Mouse (Mus musculus): Measurements from ENCODE around the gene Syt17.
A peak's percentile ranks its signal among the peaks of the same experiment; 100 is the strongest.

Syt17 gene

DNA sequence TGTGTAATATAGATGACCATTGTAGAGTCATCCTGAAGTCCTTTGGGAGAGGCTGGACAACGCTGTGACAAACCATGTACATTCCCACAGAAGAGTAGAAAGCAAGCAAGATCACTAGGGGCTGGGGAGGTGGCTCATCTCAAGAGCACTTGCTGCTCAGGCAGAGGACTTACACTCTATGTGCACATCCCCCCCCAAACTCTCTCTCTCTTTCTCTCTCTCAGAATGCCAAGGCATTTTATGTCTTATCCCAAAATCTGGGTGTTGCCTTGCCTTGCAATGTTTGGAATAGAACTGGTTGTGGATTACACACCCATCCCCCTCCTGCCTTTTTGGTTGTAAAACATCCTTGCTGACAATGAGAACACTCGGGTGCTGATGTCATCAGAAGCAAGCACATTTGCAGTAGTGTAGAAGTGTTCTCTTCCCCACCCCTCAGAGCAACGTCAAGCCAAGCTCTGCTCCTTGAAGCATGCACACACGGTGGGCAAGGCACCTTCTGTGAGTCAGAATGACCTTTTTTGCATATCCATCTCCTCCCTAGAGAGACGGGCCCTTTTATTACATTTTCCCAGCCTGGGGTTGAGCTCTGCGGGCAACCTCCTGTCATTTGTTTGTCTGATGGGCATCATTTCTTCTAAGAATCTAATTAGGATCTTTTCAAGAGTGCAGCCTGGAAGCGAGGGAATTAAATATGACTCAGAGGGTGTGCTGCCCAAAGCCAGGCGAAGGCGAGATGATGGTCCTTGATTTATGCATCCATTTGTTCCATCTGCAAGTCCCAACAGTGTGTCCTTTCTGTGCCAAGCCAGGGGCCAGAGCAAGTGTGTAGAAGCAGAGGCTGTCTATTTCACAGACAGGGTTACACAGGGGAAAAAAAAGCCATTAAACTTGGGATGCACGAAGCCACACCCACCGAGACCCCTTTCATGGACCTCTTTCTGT, 15.1 kb upstream of the Syt17 start:
- DNase-seq, result no peak

DNA sequence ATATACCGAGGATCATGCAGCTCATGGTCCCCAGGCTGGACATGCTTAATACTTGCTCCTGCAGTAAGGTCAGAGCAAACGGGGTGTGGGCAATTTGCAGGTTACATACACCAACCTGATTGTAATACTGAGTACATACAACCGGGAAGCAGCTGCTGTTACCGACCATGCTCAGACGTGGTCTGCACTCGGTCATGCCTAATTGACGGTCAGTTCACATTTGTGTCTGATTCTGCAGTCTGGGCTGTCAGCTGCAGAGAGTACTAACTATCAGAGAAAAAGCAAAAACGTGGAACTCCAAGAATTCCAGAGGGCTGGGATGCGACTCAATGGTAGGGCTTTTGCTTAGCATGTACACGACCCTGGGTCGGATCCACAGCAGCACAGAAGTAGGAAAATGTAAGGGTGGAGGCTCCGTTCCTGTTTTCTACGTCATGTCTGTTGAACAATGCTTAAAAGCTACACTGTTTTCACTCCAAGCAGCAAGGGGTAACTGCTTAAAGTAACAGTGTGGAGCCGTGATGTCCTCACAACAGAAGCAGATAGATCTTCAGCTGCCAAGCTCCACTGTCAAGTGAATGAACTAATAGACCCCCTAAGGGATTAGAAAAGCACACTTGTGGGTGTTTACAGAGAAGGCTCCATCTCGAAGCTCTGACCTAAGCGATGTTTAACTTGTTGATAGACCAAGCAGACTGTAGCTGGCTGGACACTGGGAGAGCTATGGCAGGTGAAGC, 13.5 kb upstream of the Syt17 start:
- DNase-seq, result no peak

DNA sequence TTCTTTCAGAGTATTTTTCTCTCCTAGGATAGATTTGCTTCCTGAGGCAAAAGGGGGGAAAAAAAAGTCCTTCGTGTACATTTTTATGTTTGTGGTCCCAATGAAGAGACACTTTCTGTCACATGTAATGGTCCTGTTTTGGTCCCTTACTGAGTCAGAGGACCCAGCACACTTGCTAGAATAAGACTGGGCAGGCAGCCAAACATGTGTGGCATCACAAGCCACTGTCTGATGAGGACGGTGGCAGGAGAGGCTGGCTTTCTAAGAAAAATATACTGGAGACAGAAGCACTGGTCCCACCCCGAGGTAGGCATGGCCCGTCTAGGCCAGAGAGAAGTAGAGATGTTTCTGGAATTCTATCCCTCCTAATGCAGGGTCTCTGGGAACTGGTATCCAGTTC, 5.7 kb upstream of the Syt17 start:
- DNase-seq, result no peak

DNA sequence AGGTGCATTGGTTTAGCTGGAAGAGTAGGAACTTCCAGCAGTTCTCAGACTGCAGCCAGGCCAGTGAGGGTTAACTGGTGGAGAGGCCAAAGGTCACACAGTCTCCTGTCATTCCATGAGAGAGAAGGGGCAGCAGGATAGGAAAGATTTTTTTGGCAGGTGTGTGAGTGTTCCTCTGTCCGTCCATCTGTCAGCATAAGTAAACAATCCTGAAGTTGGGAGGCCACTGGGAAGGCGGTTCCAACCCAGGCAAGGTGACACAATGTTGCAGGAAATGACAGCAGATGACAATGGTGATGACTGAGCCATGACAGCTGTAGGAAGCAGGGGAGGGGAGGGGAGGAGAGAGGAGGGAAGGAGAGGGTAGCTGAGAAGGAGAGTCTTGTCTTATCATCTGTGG, 4.9 kb upstream of the Syt17 start:
- DNase-seq, result no peak

DNA sequence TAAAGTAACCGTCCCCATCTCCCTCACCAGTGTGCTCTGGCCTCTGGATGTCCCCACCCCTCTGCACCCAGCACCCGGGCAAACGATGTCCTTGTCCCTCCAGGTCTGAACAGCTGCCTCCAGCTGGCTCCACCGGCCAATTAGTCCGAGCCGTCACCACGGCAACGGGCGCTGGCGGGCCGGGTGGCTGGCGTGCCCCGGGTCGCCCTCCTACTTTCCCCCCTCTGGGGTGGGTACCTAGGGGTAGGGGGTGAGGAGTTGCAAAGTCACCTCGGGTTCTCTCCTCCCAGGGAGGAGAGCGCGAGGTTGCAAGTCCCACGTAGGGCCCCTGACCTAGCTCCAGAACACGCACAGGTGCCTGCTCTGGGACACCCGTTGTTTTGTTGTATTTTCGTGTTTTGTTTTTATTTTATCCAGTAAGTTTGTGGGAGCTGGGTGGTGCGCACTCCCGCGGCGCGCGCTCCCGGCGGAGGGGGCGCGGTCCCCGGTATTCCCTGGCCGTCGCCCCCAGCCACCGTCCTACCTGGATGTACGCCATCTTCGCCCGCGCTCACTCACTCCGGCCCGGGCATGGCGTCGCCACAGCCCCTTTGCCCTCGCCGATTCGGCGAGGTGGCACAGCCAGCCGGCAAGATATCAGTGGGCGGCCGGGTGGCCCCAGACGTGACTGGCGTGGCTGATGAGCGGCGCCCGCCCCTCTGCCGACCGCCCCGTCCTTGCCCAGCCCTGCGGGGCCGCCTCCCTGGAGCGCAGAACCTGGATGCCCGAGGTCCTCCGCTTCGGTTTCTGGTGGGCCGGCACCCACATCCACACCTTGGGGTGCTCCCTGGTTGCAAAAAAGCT, 510 bp downstream of the Syt17 start:
- DNase-seq, result peak; percentile 69 to 89

DNA sequence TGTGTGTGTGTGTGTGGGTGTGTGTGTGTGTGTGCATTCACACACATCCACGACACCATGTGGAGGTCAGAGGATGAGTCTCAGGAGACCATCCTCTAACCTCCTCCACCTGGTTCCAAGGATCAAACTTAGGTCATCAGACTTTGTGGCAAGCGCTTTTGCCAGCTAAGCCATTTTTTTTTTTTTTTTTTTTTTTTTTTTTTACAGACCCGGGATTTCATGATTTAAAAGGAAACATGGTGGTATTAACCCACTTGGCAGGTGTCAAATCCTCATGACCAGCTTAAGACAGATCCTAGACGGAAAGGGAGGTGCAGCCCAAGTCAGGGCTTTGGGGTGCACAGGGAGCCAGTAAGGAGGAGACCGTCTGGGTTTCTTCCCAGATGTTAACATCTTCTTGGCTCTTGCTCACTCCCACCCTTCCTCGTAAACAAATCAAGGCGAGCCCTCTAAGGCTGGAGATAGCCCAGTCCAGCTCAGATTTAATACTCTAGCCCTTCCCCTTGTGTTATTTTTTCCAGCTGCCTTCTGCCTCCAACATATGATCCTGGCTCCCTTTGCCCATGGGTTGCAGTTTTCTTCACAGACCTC, 4.0 kb downstream of the Syt17 start:
- no peak for DNase-seq

DNA sequence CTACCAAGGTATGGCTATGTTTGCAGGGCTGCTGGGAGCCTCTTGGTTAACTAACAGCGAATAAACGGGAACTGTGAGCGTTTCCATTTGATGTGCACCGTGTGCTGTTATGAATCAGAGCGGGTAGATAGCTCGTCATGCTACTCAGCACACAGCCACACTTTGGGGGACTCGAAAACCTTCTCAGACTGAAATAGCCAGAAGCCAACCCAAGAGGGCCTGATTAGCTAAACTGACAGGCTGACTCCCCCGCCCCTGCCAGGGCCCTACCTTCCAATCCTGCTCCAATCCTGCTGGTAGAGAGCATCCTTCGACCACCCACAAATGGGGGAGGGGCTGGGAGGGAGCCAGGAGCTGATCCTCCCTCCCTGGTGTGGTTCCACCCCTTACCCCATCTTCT, 4.7 kb downstream of the Syt17 start:
- DNase-seq, result no peak

DNA sequence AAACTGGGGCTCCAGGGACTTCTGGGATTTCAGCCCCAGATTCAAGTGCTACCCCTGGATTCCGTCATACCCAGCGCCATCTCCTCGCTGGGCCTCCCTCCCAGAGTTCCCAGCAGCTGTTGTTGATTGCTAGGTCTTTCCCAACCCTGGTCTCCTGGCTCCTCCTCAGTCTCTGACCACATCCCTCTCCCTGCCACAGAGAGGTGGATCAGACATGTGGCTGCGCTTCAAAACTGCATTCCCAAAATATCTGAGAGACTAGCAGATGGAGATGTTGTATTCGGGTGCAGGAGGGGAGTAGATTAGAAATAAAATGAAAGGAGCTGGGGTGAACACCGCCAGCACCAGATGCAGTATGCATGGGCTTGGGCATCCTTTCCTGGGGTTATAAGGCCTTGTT, 6.5 kb downstream of the Syt17 start:
- DNase-seq, result no peak

DNA sequence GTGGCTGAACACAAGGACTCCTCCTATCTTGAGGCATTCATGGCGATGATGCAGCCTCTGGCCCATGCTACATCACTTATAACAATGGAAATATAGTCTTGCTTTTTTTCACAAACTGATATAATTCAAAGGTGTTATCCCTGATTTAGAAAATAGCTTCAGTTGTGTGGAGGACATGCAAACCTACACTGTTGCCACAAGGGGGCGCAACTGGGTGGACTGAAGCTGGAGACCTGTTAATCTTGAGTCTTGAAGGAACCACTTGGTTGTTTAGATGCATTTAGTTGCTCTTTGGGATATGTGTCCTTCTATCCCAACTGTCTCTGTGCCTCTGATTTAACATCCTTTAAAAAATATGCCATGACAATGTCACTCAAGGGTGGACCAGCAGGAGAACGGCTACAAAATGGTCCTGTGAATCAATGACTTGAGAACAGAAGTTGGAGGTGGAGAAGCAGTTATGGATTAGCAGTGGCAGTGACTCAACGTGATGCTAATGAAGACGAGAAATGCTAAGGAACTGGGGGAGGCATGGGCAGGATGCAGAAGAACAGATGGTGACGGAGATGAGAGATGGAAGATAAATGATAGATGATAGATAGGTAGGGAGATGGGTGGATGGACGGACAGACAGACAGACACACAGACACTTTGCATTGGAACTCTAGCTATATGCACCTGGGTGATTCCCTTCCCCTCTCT, 10.8 kb downstream of the Syt17 start:
- peak in 1 of 2 experiments; percentile 30 for DNase-seq

DNA sequence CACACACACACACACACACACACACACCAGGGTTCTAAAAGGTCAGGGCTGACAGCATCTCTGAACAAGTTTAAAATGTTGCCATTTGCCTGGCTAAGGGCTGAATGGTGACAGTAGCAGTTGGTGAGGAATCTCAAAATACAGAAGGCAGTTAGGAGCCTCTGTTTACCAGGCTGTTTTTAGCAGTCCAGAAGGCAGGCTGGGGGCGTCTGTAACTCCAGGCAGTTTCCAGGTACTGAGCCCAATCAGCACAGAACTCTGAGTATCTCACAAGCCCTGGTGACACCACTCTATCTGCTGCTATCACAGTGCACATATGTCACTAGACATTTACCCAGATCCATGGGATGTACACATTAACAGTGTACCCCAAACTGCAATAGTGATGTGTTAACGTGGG, 19.1 kb downstream of the Syt17 start:
- no peak for DNase-seq

DNA sequence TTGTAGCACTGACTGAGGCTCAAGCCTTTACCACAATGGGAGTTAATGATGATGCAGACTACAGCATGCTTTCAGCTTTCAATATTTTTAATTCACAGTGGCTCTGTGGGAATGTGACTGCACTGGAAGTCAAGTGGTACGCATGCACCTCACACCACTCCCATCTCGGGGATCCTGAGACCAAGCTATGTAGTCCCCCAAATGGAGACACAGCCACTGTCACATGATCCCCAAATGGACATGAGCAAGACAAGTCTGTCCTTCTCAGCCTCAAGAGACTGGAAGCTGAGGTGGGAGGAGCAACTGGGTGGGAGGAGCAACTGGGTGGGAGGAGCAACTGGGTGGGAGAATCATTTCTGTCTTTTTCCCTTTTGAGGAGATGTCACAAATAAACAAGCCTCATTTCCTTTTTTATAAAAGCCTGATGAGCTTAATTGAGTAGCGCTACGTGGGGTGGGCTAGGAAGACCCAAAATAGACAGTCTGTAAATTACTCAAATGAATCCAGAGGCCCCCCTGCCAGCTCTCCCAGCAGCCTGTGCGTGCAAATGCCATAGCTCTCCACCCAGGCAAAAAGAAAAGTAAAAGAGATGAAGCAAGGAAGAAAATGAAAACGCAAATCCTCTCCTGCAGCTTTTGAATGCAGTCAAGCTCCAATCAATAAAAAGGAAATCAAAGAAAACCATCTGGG, 28.4 kb downstream of the Syt17 start:
- DNase-seq, result no peak

DNA sequence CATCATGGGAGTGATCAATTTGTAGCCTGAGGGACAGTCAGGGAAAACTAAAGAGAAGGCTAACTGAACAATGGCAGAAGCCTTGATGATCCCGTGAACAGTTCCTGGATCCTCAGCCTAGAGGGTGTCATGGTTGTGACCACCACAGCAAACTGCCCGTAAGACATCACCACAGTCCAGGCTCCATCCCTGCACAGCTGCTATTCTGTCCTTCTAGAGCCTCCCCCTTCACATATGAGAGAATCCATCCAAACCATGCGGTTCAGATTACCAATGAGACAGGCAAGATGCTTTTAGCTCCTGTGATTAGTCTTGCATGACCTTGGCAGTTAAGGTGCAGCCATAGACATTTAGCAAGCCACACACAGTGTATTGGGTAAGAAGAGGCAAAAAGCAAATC, 33.8 kb downstream of the Syt17 start:
- no peak for DNase-seq

DNA sequence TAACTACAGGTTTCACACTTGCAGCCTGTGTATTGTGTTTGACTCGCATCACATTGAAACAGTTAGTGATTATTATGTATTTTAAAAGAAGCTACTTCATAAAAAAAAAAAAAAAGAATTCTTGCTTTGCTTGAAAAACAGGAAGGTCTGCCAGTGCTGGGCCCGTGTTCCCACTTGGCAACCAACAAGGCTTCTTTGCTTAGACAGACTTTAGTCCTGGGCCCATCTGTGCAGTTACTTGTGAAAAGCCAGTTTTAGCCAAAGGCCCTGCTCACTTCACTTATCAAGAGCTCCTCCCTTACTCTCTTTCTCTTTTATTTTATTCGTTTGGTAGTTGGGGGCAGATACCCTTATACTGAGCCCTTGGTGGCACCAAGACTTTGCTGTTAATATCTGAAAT, 36.1 kb downstream of the Syt17 start:
- no peak for DNase-seq

DNA sequence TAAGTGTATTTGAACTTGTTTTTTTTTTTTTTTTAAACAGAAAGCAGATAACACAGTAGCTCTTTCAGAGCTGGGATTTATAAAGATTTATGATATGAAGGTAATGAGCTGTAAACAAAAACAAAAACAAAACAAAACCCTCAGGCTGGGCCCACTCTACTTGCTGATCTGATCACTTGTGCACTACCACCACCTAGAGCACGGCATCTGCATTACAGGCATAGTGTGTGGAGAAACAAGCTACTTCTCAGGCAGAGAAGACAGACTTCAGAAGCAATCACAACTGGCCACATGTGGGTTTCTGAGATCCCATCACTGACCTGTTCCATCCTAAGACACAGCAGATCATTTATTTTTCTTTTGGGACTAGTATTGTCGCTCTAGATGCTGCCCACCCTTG, 38.6 kb downstream of the Syt17 start:
- peak in 1 of 2 experiments; percentile 43 for DNase-seq

DNA sequence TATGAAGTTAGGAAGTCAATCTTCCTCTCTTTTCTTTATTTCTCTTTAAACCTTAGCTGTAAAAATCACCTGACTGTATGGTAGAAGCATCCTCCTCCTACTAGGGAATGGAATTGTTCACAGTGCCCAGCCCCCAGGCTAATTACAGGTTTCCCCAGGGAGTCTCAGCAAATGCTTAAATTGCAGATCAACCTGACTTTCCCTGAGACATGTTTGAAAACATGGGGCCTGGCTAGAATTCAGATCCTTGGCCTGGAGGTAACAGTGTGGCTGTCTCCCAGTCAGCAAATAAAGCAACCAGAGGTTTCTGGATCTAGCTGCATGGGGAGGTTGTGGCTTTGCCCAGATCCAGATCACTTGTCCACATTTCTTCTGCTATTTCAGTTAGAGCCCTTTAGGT, 42.8 kb downstream of the Syt17 start:
- no peak for DNase-seq

DNA sequence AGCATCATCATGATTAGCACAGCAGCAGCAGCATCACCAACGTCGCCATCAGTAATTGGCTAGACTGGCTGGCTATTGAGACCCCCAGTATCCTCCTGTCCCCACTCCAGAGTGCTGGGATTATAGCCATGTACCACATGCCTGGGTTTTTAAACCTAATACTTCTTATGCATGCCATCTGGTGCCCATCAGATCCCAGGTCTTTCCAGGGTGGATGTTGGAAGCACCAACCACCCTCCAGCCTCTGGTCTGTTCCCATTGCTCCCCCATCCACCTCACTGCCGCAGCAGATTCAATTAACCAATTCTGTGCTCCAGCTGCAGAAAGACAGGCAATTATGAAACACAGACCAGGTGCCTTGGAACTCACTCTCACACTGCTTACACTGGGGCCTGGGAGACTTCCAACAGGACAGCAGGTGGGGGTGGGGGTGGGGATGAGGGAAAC, 45.4 kb downstream of the Syt17 start:
- DNase-seq, result no peak

DNA sequence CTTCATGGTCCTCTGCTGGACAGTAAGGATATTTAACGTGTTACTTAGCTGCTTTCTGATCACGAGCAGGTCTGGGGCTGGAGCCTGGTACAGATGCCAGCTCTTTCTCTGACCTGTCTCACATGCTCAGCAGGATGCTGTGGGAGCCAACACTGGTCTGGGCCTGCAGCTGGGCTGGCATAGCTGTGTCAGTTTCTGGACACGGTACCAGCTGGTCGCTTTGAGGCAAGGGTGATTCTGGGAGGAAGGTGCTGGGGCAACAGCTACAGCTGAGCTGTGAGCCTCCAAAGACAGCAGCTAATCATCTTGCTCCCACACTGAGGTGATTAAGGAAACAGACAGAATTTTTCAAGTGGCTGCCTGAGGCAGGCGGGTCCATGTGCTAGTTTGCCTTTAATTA, 46.1 kb downstream of the Syt17 start:
- DNase-seq, result no peak

DNA sequence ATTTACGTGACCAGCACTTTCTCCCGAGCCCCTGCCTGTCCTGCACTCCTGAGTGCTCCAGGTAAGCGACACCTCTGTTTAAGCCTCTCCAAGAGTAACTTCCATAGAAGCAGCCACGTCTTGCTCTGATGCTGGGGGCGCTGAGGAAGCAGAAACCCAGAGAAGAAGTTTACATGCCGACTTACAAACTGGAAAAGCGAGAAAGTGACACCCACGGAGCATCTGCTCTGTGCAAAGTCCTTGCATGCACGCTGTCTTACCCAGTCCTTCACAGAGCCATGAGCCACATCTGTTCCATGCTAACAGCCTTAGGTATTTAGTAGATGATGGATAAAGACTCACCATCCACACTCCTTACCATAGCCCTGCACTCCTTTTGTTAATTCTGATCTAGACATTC, 48.3 kb downstream of the Syt17 start:
- DNase-seq, result no peak

DNA sequence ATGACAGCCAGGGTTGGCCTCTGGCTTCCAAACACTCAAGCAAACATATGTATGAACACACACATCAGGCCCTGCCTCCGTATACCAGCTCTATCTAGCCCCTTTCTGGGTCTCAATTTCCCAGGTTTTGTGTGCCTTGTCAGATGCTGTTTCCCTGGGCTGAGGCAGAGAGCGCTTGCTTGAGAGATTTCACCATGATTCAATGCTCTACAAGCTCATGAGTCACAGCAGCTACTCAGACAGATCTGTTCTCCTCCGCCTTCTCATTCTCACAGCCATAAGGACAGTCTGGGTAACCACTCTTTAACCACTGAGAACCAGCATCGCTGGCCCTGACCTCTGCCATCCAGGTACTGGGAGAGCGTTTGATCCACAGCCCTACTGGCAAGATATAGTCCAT, 57.3 kb downstream of the Syt17 start:
- no peak for DNase-seq

DNA sequence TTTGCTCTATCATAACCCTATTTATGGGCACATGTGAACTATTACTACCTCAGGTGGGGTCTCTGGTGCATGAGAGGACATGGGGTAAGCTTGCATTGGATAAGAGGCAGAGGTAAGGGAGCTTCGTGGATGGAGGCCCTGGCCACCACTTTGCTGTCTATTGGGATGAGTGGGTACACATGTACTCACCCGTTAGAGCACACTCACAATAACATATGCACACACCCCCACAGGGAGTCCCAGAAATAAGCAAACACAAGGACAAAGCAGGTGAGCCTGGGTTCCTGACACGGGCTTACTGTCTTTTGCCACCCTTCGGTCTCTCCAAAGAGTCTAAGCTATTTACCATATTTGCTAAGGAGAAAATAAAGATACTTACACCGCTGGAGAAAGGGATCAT, 67.0 kb downstream of the Syt17 start:
- no peak for DNase-seq

DNA sequence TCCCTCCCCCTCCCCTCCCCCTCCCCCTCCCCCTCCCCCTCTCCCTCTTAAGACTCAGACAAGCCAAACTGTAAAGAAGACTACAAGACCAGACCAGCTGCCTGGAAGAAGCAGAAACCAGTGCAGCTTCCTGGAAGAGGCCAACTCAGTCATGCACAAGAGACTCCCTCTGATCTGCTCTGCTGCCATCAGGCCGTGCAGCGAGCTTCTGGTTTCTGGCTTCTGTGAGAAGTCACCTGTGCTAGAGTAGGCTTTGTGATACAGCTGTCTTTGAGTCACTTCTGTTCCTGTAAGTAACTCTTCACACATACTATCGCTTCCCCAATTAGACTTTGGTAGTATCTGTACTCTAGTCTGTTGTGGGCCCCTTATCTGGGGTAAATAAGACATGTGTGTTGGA, 68.0 kb downstream of the Syt17 start:
- no peak for DNase-seq

DNA sequence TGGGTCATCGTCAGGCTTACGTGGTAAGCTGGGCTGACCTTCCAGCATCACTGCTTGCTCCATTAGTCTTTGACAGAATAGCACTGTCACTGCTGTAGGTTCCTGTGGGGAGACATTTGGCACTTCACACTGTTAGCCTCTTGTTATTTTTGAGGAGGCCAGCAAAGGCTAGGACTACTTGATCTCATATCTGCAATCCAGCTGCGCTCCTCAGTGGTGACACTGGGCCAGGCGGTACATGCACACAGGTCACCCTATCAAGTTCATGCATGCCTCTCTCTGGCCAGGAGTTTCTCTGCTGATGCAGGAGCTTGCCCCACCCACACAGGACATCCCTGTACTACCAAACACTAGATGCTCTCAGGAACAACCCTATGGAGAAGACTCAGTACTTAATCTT, 71.4 kb downstream of the Syt17 start:
- no peak for DNase-seq
